Mouse (Mus musculus) frontal cortex, postnatal 36 days (tissue): ENCODE results near the gene Kat6b.
"Not testable (repeated sequence)": the region's sequence is repeated elsewhere in the genome, so short reads cannot be mapped to it uniquely, and the experiment has no call there.

Experiments used
- DNase-seq, 2 experiments: peaks; one replicate each; pipeline ENCODE4 v3.0.0; 2022; ENCODE audit warnings: low spot score in 2 of 2

Gene Kat6b

GRCm38 (mm10) chr14:21662465-21663142 lies 181.4 kb downstream of the Kat6b start:
- DNase-seq: no peak

DNA sequence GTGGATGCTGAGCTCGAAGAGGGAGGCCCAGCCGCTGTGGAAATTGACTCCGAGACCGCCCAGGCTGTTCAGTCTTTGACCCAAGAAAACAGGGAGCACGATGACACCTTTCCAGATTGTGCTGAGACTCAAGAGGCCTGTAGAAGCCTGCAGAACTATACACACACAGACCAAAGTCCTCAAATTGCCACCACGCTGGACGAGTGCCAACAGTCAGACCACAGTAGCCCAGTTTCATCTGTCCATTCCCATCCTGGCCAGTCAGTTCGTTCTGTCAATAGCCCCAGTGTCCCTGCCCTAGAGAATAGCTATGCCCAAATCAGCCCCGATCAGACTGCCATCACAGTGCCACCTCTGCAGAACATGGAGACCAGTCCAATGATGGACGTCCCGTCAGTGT lies 188.0 kb downstream of the Kat6b start:
- DNase-seq: no peak

GRCm38 (mm10) chr14:21669633-21670421 lies 188.6 kb downstream of the Kat6b start:
- DNase-seq: no peak

- DNase-seq: not testable (repeated sequence)
Observed at GRCm38 (mm10) chr14:21670422-21671006, 189.3 kb downstream of the Kat6b start.

DNA sequence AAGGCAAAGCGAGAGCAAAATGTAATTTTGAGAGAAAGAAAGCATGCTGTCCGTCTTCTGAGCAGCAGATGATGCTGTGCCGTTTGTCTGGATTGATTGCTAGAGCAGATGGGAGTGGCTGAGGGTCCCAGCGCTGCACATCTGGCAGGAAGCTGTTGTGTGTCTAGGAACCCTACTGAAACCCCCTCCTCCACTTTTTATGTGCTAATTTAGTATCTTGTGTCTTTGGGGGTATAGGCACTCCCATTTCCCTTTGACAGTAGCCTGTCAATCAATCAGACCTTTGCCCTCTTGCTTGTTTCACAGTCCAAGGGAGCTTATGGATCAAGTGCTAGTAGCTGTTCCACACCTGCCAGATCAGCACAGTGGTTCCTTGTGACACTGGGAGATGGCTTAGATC lies 191.9 kb downstream of the Kat6b start:
- no peak for DNase-seq

- DNase-seq: no peak
Observed at GRCm38 (mm10) chr14:21674471-21674870, 193.2 kb downstream of the Kat6b start.

DNA sequence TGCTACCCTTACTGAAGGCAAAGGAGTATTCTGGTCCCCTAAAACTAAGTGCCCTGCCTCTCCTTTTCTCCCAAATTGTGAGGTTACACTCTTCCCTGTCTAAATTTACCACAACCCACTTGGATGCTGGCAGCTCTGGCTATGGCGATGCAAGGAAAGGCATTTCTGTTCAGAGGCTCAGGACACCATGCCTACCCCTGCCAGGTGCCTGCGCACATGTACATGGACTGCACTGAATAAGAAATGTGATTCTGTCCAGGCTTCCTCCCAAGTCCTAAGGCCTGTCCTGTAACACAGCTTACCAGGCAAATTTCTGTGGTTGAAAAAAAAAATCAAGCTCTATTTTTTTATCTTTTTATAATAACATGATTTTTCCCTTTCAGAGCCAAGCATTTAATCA lies 195.0 kb downstream of the Kat6b start:
- no peak for DNase-seq

- DNase-seq: no peak
Observed at GRCm38 (mm10) chr14:21678509-21679285, 197.5 kb downstream of the Kat6b start.

DNA sequence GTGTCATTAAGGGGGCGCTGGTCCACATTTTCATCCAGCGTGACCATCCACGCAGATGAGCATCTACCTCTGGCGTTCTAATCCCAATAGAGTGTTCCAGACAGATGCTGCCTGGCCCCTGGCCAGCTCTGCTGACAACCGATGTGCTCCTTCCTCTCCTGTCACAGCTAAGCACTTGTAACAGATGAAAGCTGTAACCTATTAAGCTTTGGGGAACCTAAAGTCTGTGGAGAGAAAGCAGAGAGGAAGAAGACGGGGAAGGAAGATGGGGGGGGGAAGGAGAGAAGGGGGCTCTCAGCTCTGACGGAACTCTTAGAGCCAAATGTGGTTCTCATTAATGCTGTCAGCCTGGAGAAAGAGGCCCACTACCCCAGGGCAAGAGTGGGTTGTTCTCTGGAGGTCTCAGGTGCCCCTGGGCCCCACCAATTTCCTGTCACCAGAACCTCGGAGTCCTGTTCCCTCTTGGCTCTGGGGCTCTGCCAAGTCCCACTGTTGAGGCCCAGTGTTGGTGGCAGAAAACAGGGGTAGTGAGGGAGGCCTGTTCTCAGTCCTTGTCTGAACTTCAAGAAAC lies 198.5 kb downstream of the Kat6b start:
- no peak for DNase-seq

GRCm38 (mm10) chr14:21682681-21683129 lies 201.5 kb downstream of the Kat6b start:
- DNase-seq: no peak

GRCm38 (mm10) chr14:21683834-21684233 lies 202.6 kb downstream of the Kat6b start:
- DNase-seq: no peak

GRCm38 (mm10) chr14:21685411-21686146 lies 204.3 kb downstream of the Kat6b start:
- DNase-seq: peak in 1 of 2 experiments; percentile 39

- DNase-seq: no peak
Observed at GRCm38 (mm10) chr14:21686376-21687279, 205.4 kb downstream of the Kat6b start.

GRCm38 (mm10) chr14:21691070-21691469 lies 209.8 kb downstream of the Kat6b start:
- DNase-seq: no peak

GRCm38 (mm10) chr14:21695020-21695419 lies 213.8 kb downstream of the Kat6b start:
- DNase-seq: no peak

DNA sequence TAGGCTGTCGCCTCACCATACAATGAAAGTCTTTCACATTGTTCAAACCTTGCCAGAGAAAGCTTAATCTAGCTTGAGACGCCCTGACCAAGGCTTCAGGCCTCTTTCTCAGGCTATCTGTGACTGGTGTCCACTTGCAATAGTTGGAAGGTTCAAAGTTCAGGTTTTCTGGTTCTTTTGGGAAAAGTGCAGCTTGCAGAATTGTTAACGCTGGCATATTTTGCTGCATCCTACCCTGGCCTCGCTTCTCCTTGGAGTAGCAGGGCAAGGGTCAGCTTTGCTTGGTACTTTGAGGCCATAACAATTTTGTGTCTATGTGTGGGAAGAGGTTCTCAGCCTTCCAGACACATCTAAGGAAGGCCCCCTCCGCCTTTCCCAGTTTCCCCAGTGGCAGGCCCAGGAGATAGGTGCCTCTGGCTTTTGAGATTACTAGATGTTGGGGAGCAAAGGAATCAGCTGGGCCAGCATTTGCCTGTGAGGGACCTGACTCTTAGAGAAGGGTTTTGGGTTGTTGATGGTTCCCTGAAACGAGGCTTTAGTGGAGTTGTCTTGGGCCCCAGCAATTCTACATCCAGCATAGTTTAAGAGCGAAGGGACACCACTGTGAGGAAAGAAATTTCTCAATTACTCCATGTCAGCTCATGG lies 215.1 kb downstream of the Kat6b start:
- DNase-seq: no peak

DNA sequence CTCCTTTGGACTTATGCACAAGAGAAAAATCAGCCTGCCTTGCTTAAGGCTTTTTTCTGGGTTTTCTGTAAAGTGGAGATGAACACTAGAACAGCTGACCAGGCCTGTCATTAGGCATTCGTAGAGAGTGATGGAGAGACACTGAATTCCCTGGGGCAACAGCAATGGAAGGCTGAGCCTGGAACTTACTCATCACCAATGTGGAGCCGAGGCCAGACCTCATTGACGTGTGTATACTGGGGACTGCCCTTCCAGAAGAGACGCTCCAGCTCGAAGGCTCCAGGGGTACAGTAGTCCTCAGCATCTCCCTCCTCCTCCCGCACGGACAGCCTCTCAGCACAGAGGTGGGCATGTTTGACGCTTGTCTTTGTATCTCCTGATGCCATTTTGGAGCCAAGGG lies 221.5 kb downstream of the Kat6b start:
- no peak for DNase-seq

GRCm38 (mm10) chr14:21703255-21703654 lies 222.0 kb downstream of the Kat6b start:
- no peak for DNase-seq

- DNase-seq: no peak
Observed at GRCm38 (mm10) chr14:21705462-21705861, 224.2 kb downstream of the Kat6b start.
